Mouse (Mus musculus) thymus, adult 2 months (tissue): ENCODE results near the gene Sugp2.

Experiments used
- CTCF ChIP-seq: fragments of 200-500 bp; IDR thresholded peaks from 2 replicates; pipeline ENCODE4 v1.5.1; 2012; ENCODE audit warnings: mild to moderate bottlenecking, control low read depth, low read length, moderate library complexity, borderline replicate concordance; ENCODE audit not compliant: control insufficient read depth, poor library complexity, insufficient read depth; ENCODE audit errors: extremely low read depth
- POLR2A ChIP-seq: fragments of 200-500 bp; IDR thresholded peaks from 2 replicates; pipeline ENCODE4 v1.6.1; 2012; ENCODE audit warnings: mild to moderate bottlenecking, low read length, control low read depth, moderate library complexity; ENCODE audit not compliant: control insufficient read depth, poor library complexity, insufficient read depth; ENCODE audit errors: extremely low read depth

DNA sequence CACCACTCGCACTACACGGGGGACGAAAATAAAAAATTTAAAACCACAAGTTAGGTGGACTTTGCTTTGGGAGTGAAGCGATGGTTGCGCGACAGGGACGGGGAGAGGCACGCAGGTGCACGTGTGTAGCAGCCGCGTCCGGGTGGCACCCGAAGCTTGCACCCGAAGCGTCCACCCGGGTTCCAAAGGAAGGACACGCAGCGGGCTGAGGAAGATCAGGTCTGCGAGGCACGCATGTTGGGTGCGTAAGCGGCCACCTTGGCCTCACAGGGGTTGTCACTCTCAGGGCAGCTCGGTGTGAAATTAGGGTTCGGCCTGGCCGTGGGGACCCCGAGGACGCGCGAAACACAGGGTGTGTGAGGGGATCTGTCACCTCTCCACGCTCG lies 22.3 kb upstream of the Sugp2 start:
- TF ChIP-seq POLR2A, result no peak
- no peak for TF ChIP-seq CTCF
